Mouse (Mus musculus): Measurements from ENCODE around the gene Baiap3.
"Not testable (repeated sequence)": the region's sequence is repeated elsewhere in the genome, so short reads cannot be mapped to it uniquely, and the experiment has no call there.

Baiap3 gene

GRCm38 (mm10) chr17:25244239-25244638 lies 11.9 kb downstream of the Baiap3 start:
- no peak for DNase-seq

- no peak for DNase-seq
Observed at GRCm38 (mm10) chr17:25243131-25243780, 12.9 kb downstream of the Baiap3 start.

GRCm38 (mm10) chr17:25239695-25240636 lies 16.2 kb downstream of the Baiap3 start, which contains the start of the genes Gnptg and Tsr3:
Gnptg (minus strand) TSS chr17:25240124.
Tsr3 (plus strand) TSS chr17:25240170.
- peak; percentile 75 for DNase-seq

- peak; percentile 11 for DNase-seq
Observed at GRCm38 (mm10) chr17:25235635-25236034, 20.5 kb downstream of the Baiap3 start.

- DNase-seq = not testable (repeated sequence)
Observed at GRCm38 (mm10) chr17:25231621-25232020, 24.5 kb downstream of the Baiap3 start.

GRCm38 (mm10) chr17:25230700-25231099 lies 25.5 kb downstream of the Baiap3 start:
- peak; percentile 43 for DNase-seq

- not testable (repeated sequence) for DNase-seq
Observed at GRCm38 (mm10) chr17:25230014-25230655, 26.0 kb downstream of the Baiap3 start.

- DNase-seq = no peak
Observed at GRCm38 (mm10) chr17:25227991-25228390, 28.2 kb downstream of the Baiap3 start.

GRCm38 (mm10) chr17:25225659-25226058 lies 30.5 kb downstream of the Baiap3 start:
- DNase-seq = no peak

GRCm38 (mm10) chr17:25224586-25225222 lies 31.5 kb downstream of the Baiap3 start:
- DNase-seq = no peak

- DNase-seq = peak; percentile 57
Observed at GRCm38 (mm10) chr17:25222951-25223601, 33.1 kb downstream of the Baiap3 start.

- peak; percentile 78 for DNase-seq
Observed at GRCm38 (mm10) chr17:25222504-25222940, 33.6 kb downstream of the Baiap3 start.

GRCm38 (mm10) chr17:25221821-25222503 lies 34.2 kb downstream of the Baiap3 start:
- peak; percentile 83 for DNase-seq

- DNase-seq = no peak
Observed at GRCm38 (mm10) chr17:25220746-25221145, 35.4 kb downstream of the Baiap3 start.

- no peak for DNase-seq
Observed at GRCm38 (mm10) chr17:25219492-25220295, 36.5 kb downstream of the Baiap3 start.

- DNase-seq = no peak
Observed at GRCm38 (mm10) chr17:25218967-25219366, 37.2 kb downstream of the Baiap3 start.

- DNase-seq = no peak
Observed at GRCm38 (mm10) chr17:25215431-25215830, 40.7 kb downstream of the Baiap3 start.

GRCm38 (mm10) chr17:25211705-25212104 lies 44.5 kb downstream of the Baiap3 start:
- DNase-seq = no peak

- DNase-seq = peak; percentile 92
Observed at GRCm38 (mm10) chr17:25210680-25211466, 45.3 kb downstream of the Baiap3 start.

GRCm38 (mm10) chr17:25210006-25210405 lies 46.2 kb downstream of the Baiap3 start:
- DNase-seq = no peak

Measured in cerebellum, adult 9-10 months (tissue).